7 mouse cellular contexts compared by ENCODE assay signal in the genomic region with DNA sequence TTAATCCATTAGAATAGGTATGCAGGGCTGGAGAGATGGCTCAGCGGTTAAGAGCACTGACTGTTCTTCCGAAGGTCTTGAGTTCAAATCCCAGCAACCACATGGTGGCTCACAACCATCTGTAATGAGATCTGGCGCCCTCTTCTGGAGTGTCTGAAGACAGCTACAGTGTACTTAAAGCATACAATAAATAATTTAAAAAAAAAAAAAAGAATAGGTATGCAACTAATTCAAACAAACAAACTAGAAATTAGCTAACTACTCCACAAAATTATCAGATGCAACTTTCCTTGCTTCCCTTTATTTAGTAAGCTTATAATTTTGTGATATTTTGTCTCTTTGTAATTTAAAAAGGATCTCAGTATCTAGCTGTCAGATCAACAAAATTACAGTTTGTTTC. TPM values are rescaled to one million over a fixed set of nuclear protein-coding genes. Genes with fewer than 3 reads are reported as not detected.
A peak's percentile ranks its signal among the peaks of the same experiment; 100 is the strongest.
DNase-seq lines count a peak whose midpoint lies in the region; ATAC-seq and TF ChIP-seq lines count a peak whose summit lies in the region.
"Not testable (repeated sequence)": the region's sequence is repeated elsewhere in the genome, so short reads cannot be mapped to it uniquely, and the experiment has no call there.
"Had no signal": no experiment of that assay in that cellular context is flagged by ENCODE, and none has a peak within 500 bp of the region (broad histone marks: within the 10 kb centered on the region; RNA-seq: fewer than 3 reads in every experiment).

No protein-coding gene starts in this region.

- not testable (repeated sequence) for H3K27me3 ChIP-seq in E14TG2a.4 (ENCODE audit: insufficient read depth, low read length); Patski; heart, adult 2 months (ENCODE audit: control insufficient read depth, insufficient read depth, low read length); kidney, postnatal 0 days (ENCODE audit: insufficient read depth, low read length); liver, embryonic 14.5 days (ENCODE audit: control insufficient read depth, insufficient read depth, low read length)

- H3K27ac ChIP-seq in heart, adult 2 months; kidney, postnatal 0 days; liver, embryonic 14.5 days: not testable (repeated sequence)
- peak overlapping the region; percentile 99 for H3K27ac ChIP-seq in macrophage

- not testable (repeated sequence) for H3K9ac ChIP-seq in heart, adult 2 months (ENCODE audit: low read depth, low read length); kidney, postnatal 0 days (ENCODE audit: low read depth, low read length); liver, embryonic 14.5 days (replicated peaks)

- TF ChIP-seq EP300 in heart, adult 2 months (IDR thresholded peaks at IDR 0.05; ENCODE audit: insufficient read depth, low read depth, low read length); liver, embryonic 14.5 days (IDR thresholded peaks at IDR 0.05; ENCODE audit: low read depth): not testable (repeated sequence)

- H3K36me3 ChIP-seq in E14TG2a.4 (ENCODE audit: insufficient read depth, low read length): peaks cover 92% of the 10 kb centered on the region
- peaks cover 22% of the 10 kb centered on the region for H3K36me3 ChIP-seq in heart, adult 2 months (ENCODE audit: control insufficient read depth, insufficient read depth, low read length)
- H3K36me3 ChIP-seq in kidney, postnatal 0 days (ENCODE audit: insufficient read depth, low read length): peaks cover 53% of the 10 kb centered on the region
- peaks cover 65% of the 10 kb centered on the region for H3K36me3 ChIP-seq in liver, embryonic 14.5 days (replicated peaks; ENCODE audit: control insufficient read depth, insufficient read depth, low read depth)
- peaks cover 17% of the 10 kb centered on the region for H3K36me3 ChIP-seq in macrophage (ENCODE audit: inconsistent target)

- H3K79me2 ChIP-seq in heart, adult 2 months (replicated peaks; ENCODE audit: control insufficient read depth, insufficient read depth, low read length): not testable (repeated sequence)
- peaks cover 50% of the 10 kb centered on the region for H3K79me2 ChIP-seq in macrophage (ENCODE audit: inconsistent target)

- TF ChIP-seq POLR2A in heart, adult 2 months (IDR thresholded peaks at IDR 0.05; ENCODE audit: insufficient read depth, low read depth, low read length): not testable (repeated sequence)

- TF ChIP-seq CTCF in E14TG2a.4 (conservative IDR thresholded peaks at IDR 0.05; ENCODE audit: low read length) (peak; percentile 30; the same call in 1 of the 2 replicates), Patski (IDR thresholded peaks at IDR 0.05) (peak; percentile 39)
- TF ChIP-seq CTCF in heart, adult 2 months (IDR thresholded peaks at IDR 0.05): peak; percentile 66
- TF ChIP-seq CTCF in kidney, postnatal 0 days (IDR thresholded peaks at IDR 0.05; ENCODE audit: low read depth): peak; percentile 37; the same call in 1 of the 2 replicates
- TF ChIP-seq CTCF in liver, embryonic 14.5 days (IDR thresholded peaks at IDR 0.05; ENCODE audit: low read depth): peak; percentile 15; the same call in 1 of the 2 replicates

- H3K4me2 ChIP-seq in kidney, postnatal 0 days (ENCODE audit: low read length); liver, embryonic 14.5 days (ENCODE audit: low read depth): not testable (repeated sequence)

- POLR2A ChIA-PET in Patski (lab: Charles Lee): not testable (repeated sequence)

- peaks cover 28% of the 10 kb centered on the region for H3K4me1 ChIP-seq in E14TG2a.4 (replicated peaks; ENCODE audit: low read depth, low read length)
- not testable (repeated sequence) for H3K4me1 ChIP-seq in heart, adult 2 months (ENCODE audit: control insufficient read depth, insufficient read depth, low read length); kidney, postnatal 0 days (replicated peaks; ENCODE audit: insufficient read depth, low read length); liver, embryonic 14.5 days (replicated peaks; ENCODE audit: control insufficient read depth in 2 of 2, insufficient read depth in 2 of 2, low read length in 1 of 2)

- in situ Hi-C loops in Patski (cut with MboI; ENCODE audit: low pct_unique_long_range_greater_than_20kb): loop anchor here (25.0 kb wide), 1 partner anchor 372 kb away; no protein-coding TSS in a partner anchor

- intact Hi-C loops in heart, adult 2 months (cut with DNase I): loop anchor here (5.0 kb wide), 2 partner anchors 42 to 117 kb away; a partner anchor contains a TSS

- CTCF ChIA-PET in Patski (lab: Charles Lee): interaction anchor here (0.9 to 3.3 kb wide), 3 partner anchors 8 to 184 kb away, joined by 3 to 12 read pairs (median 3); no protein-coding TSS in a partner anchor

- 90% methylated on average over 3 of the region's 3 CpGs for WGBS in heart, adult 2 months
- 100% methylated on average over 2 of the region's 3 CpGs for WGBS in kidney, postnatal 0 days
- WGBS in liver, embryonic 14.5 days (ENCODE audit: insufficient replicate concordance): 80% methylated on average over 3 of the region's 3 CpGs
- WGBS in macrophage (ENCODE audit: missing documents): 100% methylated on average over 1 of the region's 3 CpGs

- not testable (repeated sequence) for H3K4me3 ChIP-seq in E14TG2a.4 (replicated peaks; ENCODE audit: low read length); heart, adult 2 months; kidney, postnatal 0 days (replicated peaks; ENCODE audit: low read depth, low read length); liver, embryonic 14.5 days (ENCODE audit: insufficient read depth in 1 of 2, low read depth in 2 of 2, low read length in 2 of 2); macrophage (ENCODE audit: inconsistent target)

- ATAC-seq in Patski; kidney, postnatal 0 days (replicated peaks; ENCODE audit: low FRiP score, low read depth); liver, embryonic 14.5 days (ENCODE audit: insufficient read depth): not testable (repeated sequence)

- not testable (repeated sequence) for H3K9me3 ChIP-seq in E14TG2a.4 (ENCODE audit: low read length); kidney, postnatal 0 days (replicated peaks; ENCODE audit: low read length); liver, embryonic 14.5 days (ENCODE audit: control insufficient read depth, low read length)

- not testable (repeated sequence) for DNase-seq in Patski (ENCODE audit: low read depth, low spot score); heart, adult 2 months; kidney, postnatal 0 days (ENCODE audit: low spot score); liver, embryonic 14.5 days (ENCODE audit: low read depth in 3 of 3, low spot score in 3 of 3)

RNA-seq across cellular contexts. Expression of a gene that starts 33.9 kb away (rescaled TPM):
- not detected for polyA plus RNA-seq in Patski (2021)
- total RNA-seq in heart, adult 2 months (2021): under 1 TPM; 0.25 to 0.55 TPM
- polyA plus RNA-seq in heart, adult 2 months (2012; rRNA removed): 0.18 and 1.2 TPM in 2 replicates
- 45.9 and 50.8 TPM in 2 replicates for polyA plus RNA-seq in kidney, postnatal 0 days (2015; fragmentation: Nextera tagmentation; extraction: Ambion mirVana)
- polyA plus RNA-seq in liver, embryonic 14.5 days (2012; rRNA removed): 0.22 and 0.37 TPM in 2 replicates
- polyA plus RNA-seq in liver, embryonic 14.5 days (2014; fragmentation: Nextera tagmentation; extraction: Ambion mirVana): 0.14 and 0.33 TPM in 2 replicates
- 1 to 10 TPM; 1.1 to 6.3 (median 2.7) TPM for total RNA-seq in macrophage (2018; cell fraction: chromatin; rRNA removed)
- total RNA-seq in macrophage (2018; cell fraction: cytosol; rRNA removed): 1 to 10 TPM; 1.8 to 6.9 (median 3.5) TPM
- 10 to 100 TPM in 1 of 26 experiments, 1 to 10 TPM in 25; 2.8 to 10.1 (median 4.9) TPM for total RNA-seq in macrophage (2018; cell fraction: nucleus; rRNA removed)
- polyA plus RNA-seq in macrophage (2018): 2.1 to 4.9 TPM (median 3.5 TPM) in 3 replicates
- polyA plus RNA-seq: G1E had no signal

RNA-seq across cellular contexts. Expression of a gene that starts 46.1 kb away (rescaled TPM):
- polyA plus RNA-seq in Patski (2021): 755 TPM
- total RNA-seq in heart, adult 2 months (2021): 100 to 1,000 TPM; 285 to 294 TPM
- polyA plus RNA-seq in heart, adult 2 months (2012; rRNA removed): 413 and 640 TPM in 2 replicates
- polyA plus RNA-seq in kidney, postnatal 0 days (2015; fragmentation: Nextera tagmentation; extraction: Ambion mirVana): 357 and 367 TPM in 2 replicates
- 111 and 120 TPM in 2 replicates for polyA plus RNA-seq in liver, embryonic 14.5 days (2012; rRNA removed)
- polyA plus RNA-seq in liver, embryonic 14.5 days (2014; fragmentation: Nextera tagmentation; extraction: Ambion mirVana): 163 and 182 TPM in 2 replicates
- total RNA-seq in macrophage (2018; cell fraction: chromatin; rRNA removed): 100 to 1,000 TPM; 101 to 757 (median 226) TPM
- total RNA-seq in macrophage (2018; cell fraction: cytosol; rRNA removed): 1,000 to 10,000 TPM in 1 of 26 experiments, 100 to 1,000 TPM in 25; 168 to 1,050 (median 432) TPM
- 1,000 to 10,000 TPM in 5 of 26 experiments, 100 to 1,000 TPM in 21; 283 to 1,667 (median 734) TPM for total RNA-seq in macrophage (2018; cell fraction: nucleus; rRNA removed)
- 523 to 1,267 TPM (median 707 TPM) in 3 replicates for polyA plus RNA-seq in macrophage (2018)

Comparison
In these comparisons a context has a peak if more than half of its experiments do, and no peak if none do; other contexts are left out.
1. CTCF ChIP-seq: peak in every context shown above with its lines; median percentile 66 in heart, adult 2 months; 39 in Patski; 37 in kidney, postnatal 0 days; 30 in E14TG2a.4; 15 in liver, embryonic 14.5 days.